Mouse (Mus musculus) B cell, adult (primary cell): ENCODE measurements around the gene Aldoc. TPM values are rescaled to one million over a fixed set of nuclear protein-coding genes. Genes with fewer than 3 reads are reported as not detected.

ENCODE experiments used
- total RNA-seq: library from RNA; stranded (reverse); gene quantifications from 4 replicates; pipeline ENCODE4 v1.2.4, GENCODE M21; 2023; ENCODE audit not compliant: inconsistent age

The Aldoc gene
- 34.3 to 36.6 TPM (median 35.0 TPM) in 4 replicates for total RNA-seq

GRCm38 (mm10) chr11:78322860-78323259, at the start of gene Aldoc:
Aldoc (plus strand) TSS chr11:78322968.

GRCm38 (mm10) chr11:78290654-78291053, 32.1 kb upstream of the Aldoc start, which contains the start of gene BC030499:
BC030499 (plus strand) TSS chr11:78290841.

GRCm38 (mm10) chr11:78301357-78302084, 21.2 kb upstream of the Aldoc start, which contains the start of gene Spag5:
Spag5 (plus strand) TSS chr11:78301529.

GRCm38 (mm10) chr11:78327634-78328511, 5.1 kb downstream of the Aldoc start, which contains the start of gene Pigs:
Pigs (plus strand) TSS chr11:78328415.

GRCm38 (mm10) chr11:78343381-78344327, 20.9 kb downstream of the Aldoc start, which contains the start of gene Unc119:
Unc119 (plus strand) TSS chr11:78343482.

Other genes with a start within 250 kb of the Aldoc start
- 25.0 to 26.8 TPM (median 26.0 TPM) in 4 replicates for gene Eral1, start 242.6 kb upstream of the Aldoc start, total RNA-seq
- gene Fam222b, start 228.3 kb upstream of the Aldoc start, total RNA-seq, result 13.5 to 15.4 TPM (median 14.2 TPM) in 4 replicates
- gene Traf4, start 157.4 kb upstream of the Aldoc start, total RNA-seq, result 48.0 to 55.4 TPM (median 52.7 TPM) in 4 replicates
- gene Nek8, start 146.3 kb upstream of the Aldoc start, total RNA-seq, result 15.4 to 24.4 TPM (median 18.0 TPM) in 4 replicates
- 4.0 to 5.8 TPM (median 5.6 TPM) in 4 replicates for gene Tlcd1, start 146.3 kb upstream of the Aldoc start, total RNA-seq
- gene Rpl23a, start 139.4 kb upstream of the Aldoc start, total RNA-seq, result 2,508 to 2,612 TPM (median 2,568 TPM) in 4 replicates
- gene Rab34, start 134.5 kb upstream of the Aldoc start, total RNA-seq, result 0.99 to 1.9 TPM in 2 of 4 replicates, not detected in the others
- gene Proca1, start 129.6 kb upstream of the Aldoc start, total RNA-seq, result not detected in 4 replicates
- gene Sdf2, start 77.2 kb upstream of the Aldoc start, total RNA-seq, result 55.1 to 64.3 TPM (median 58.4 TPM) in 4 replicates
- 68.6 to 78.0 TPM (median 72.8 TPM) in 4 replicates for gene Supt6, start 77.0 kb upstream of the Aldoc start, total RNA-seq
- 109 to 122 TPM (median 117 TPM) in 4 replicates for gene 2610507B11Rik, start 61.2 kb upstream of the Aldoc start, total RNA-seq
- 1.3 to 2.3 TPM (median 2.0 TPM) in 4 replicates for gene BC030499, start 32.1 kb upstream of the Aldoc start, total RNA-seq
- gene Spag5, start 21.4 kb upstream of the Aldoc start, total RNA-seq, result 2.5 to 6.3 TPM (median 4.3 TPM) in 4 replicates
- 53.8 to 62.9 TPM (median 56.3 TPM) in 4 replicates for gene Pigs, start 5.4 kb downstream of the Aldoc start, total RNA-seq
- 55.4 to 61.9 TPM (median 57.2 TPM) in 4 replicates for gene Unc119, start 20.5 kb downstream of the Aldoc start, total RNA-seq
- gene Foxn1, start 63.6 kb downstream of the Aldoc start, total RNA-seq, result not detected in 4 replicates
- not detected in 4 replicates for gene Slc13a2, start 99.2 kb downstream of the Aldoc start, total RNA-seq
- gene Slc46a1, start 142.7 kb downstream of the Aldoc start, total RNA-seq, result 0.36 to 2.1 TPM (median 0.70 TPM) in 4 replicates
- gene Sarm1, start 174.8 kb downstream of the Aldoc start, total RNA-seq, result 2.1 to 2.7 TPM (median 2.3 TPM) in 4 replicates
- gene Vtn, start 176.1 kb downstream of the Aldoc start, total RNA-seq, result not detected in 4 replicates
- gene Sebox, start 180.5 kb downstream of the Aldoc start, total RNA-seq, result not detected in 4 replicates
- gene Tmem199, start 189.2 kb downstream of the Aldoc start, total RNA-seq, result 34.4 to 42.9 TPM (median 41.0 TPM) in 4 replicates
- gene Poldip2, start 189.2 kb downstream of the Aldoc start, total RNA-seq, result 30.4 to 43.1 TPM (median 39.2 TPM) in 4 replicates
- 15.2 to 18.9 TPM (median 15.9 TPM) in 4 replicates for gene Tnfaip1, start 213.4 kb downstream of the Aldoc start, total RNA-seq
- gene Ift20, start 213.4 kb downstream of the Aldoc start, total RNA-seq, result 21.9 to 27.7 TPM (median 23.5 TPM) in 4 replicates
- gene Tmem97, start 227.8 kb downstream of the Aldoc start, total RNA-seq, result 3.6 to 6.5 TPM (median 5.7 TPM) in 4 replicates